Comparison of ENCODE assay signal across 8 mouse cellular contexts in genomic region chr8:69395050-69395789, GRCm38 (mm10). TPM values are rescaled to one million over a fixed set of nuclear protein-coding genes. Genes with fewer than 3 reads are reported as not detected.
DNase-seq lines count a peak whose midpoint lies in the region; ATAC-seq and TF ChIP-seq lines count a peak whose summit lies in the region.

No protein-coding gene starts in this region.

- H3K4me2 ChIP-seq in heart, embryonic 11.5 days = peak overlapping the region; percentile 65
- peak overlapping the region; percentile 71 for H3K4me2 ChIP-seq in kidney, embryonic 15.5 days
- H3K4me2 ChIP-seq in limb, embryonic 15.5 days = peak overlapping the region; percentile 56
- H3K4me2 ChIP-seq in midbrain, postnatal 0 days (ENCODE audit: low read depth, low read length, poor library complexity, severe bottlenecking) = peak overlapping the region; percentile 56

- TF ChIP-seq POLR2A in embryonic fibroblast, embryonic 13.5 days (IDR thresholded peaks at IDR 0.05; ENCODE audit: low read depth, low read length) = peak; percentile 77

- DNase-seq in B cell, adult 2 months = peak; percentile 76 to 77
- peak; percentile 99 for DNase-seq in brain, adult 2 months (ENCODE audit: low read depth, low spot score)
- DNase-seq in midbrain, postnatal 0 days (ENCODE audit: low spot score) = peak; percentile 98
- DNase-seq in spleen, postnatal 10 days (ENCODE audit: low spot score in 2 of 2) = peak; percentile 34 to 76

- no peaks in the 10 kb centered on the region for H3K36me3 ChIP-seq in heart, embryonic 11.5 days (ENCODE audit: control insufficient read depth, insufficient read depth, low read length)
- H3K36me3 ChIP-seq in kidney, embryonic 15.5 days = peaks cover 29% of the 10 kb centered on the region
- H3K36me3 ChIP-seq in limb, embryonic 15.5 days = peaks cover 19% of the 10 kb centered on the region
- H3K36me3 ChIP-seq in midbrain, postnatal 0 days (ENCODE audit: insufficient read depth, low read length) = no peaks in the 10 kb centered on the region

- under 1% methylated on average over 26 of the region's 26 CpGs for WGBS in heart, embryonic 11.5 days (ENCODE audit: insufficient replicate concordance)
- WGBS in kidney, embryonic 15.5 days = 1% methylated on average over 26 of the region's 26 CpGs
- WGBS in limb, embryonic 15.5 days = under 1% methylated on average over 26 of the region's 26 CpGs
- WGBS in midbrain, postnatal 0 days = 2% methylated on average over 26 of the region's 26 CpGs

- peak overlapping the region; percentile 90 for H3K9ac ChIP-seq in heart, embryonic 11.5 days (ENCODE audit: low read depth, low read length)
- peak overlapping the region; percentile 81 for H3K9ac ChIP-seq in kidney, embryonic 15.5 days
- H3K9ac ChIP-seq in limb, embryonic 15.5 days = peak overlapping the region; percentile 95
- peak overlapping the region; percentile 74 for H3K9ac ChIP-seq in midbrain, postnatal 0 days (replicated peaks; ENCODE audit: low read length, poor library complexity, severe bottlenecking)

- H3K4me1 ChIP-seq in embryonic fibroblast, embryonic 13.5 days (ENCODE audit: control insufficient read depth, insufficient read depth, low read length) = no peaks in the 10 kb centered on the region
- peaks cover 5% of the 10 kb centered on the region for H3K4me1 ChIP-seq in heart, embryonic 11.5 days (ENCODE audit: control insufficient read depth, insufficient read depth, low read length)
- peaks cover 18% of the 10 kb centered on the region for H3K4me1 ChIP-seq in kidney, embryonic 15.5 days
- peaks cover 16% of the 10 kb centered on the region; the same call in 1 of the 2 replicates for H3K4me1 ChIP-seq in limb, embryonic 15.5 days
- H3K4me1 ChIP-seq in midbrain, postnatal 0 days (ENCODE audit: insufficient read depth, low read length) = peaks cover 6% of the 10 kb centered on the region; the same call in 1 of the 2 replicates

- H3K4me3 ChIP-seq in embryonic fibroblast, embryonic 13.5 days (ENCODE audit: insufficient read depth, low read length) = peak overlapping the region; percentile 95
- H3K4me3 ChIP-seq in heart, embryonic 11.5 days (ENCODE audit: low read depth, low read length) = peak overlapping the region; percentile 67
- peak overlapping the region; percentile 73 for H3K4me3 ChIP-seq in kidney, embryonic 15.5 days (replicated peaks)
- peak overlapping the region; percentile 71 for H3K4me3 ChIP-seq in limb, embryonic 15.5 days
- peak overlapping the region; percentile 75 for H3K4me3 ChIP-seq in midbrain, postnatal 0 days (ENCODE audit: low read depth, low read length)

- no peaks in the 10 kb centered on the region for H3K9me3 ChIP-seq in heart, embryonic 11.5 days (replicated peaks; ENCODE audit: control insufficient read depth, low read length)
- H3K9me3 ChIP-seq in kidney, embryonic 15.5 days (replicated peaks) = peaks cover 13% of the 10 kb centered on the region
- peaks cover 11% of the 10 kb centered on the region; the same call in 1 of the 2 replicates for H3K9me3 ChIP-seq in limb, embryonic 15.5 days
- no peaks in the 10 kb centered on the region for H3K9me3 ChIP-seq in midbrain, postnatal 0 days (ENCODE audit: low read length)

- no peaks in the 10 kb centered on the region for H3K27me3 ChIP-seq in heart, embryonic 11.5 days (ENCODE audit: control insufficient read depth, insufficient read depth, low read length)
- no peaks in the 10 kb centered on the region for H3K27me3 ChIP-seq in kidney, embryonic 15.5 days
- H3K27me3 ChIP-seq in limb, embryonic 15.5 days = no peaks in the 10 kb centered on the region
- H3K27me3 ChIP-seq in midbrain, postnatal 0 days (ENCODE audit: insufficient read depth, low read length) = no peaks in the 10 kb centered on the region

- TF ChIP-seq CTCF in embryonic fibroblast, embryonic 13.5 days (IDR thresholded peaks at IDR 0.05; ENCODE audit: borderline replicate concordance, insufficient read depth, low read length) = no peak
- no peak for TF ChIP-seq CTCF in midbrain, postnatal 0 days (IDR thresholded peaks at IDR 0.05)

- H3K27ac ChIP-seq in embryonic fibroblast, embryonic 13.5 days (ENCODE audit: insufficient read depth, low read length) = peak overlapping the region; percentile 90
- H3K27ac ChIP-seq in heart, embryonic 11.5 days (ENCODE audit: low read depth, low read length) = peak overlapping the region; percentile 97
- H3K27ac ChIP-seq in kidney, embryonic 15.5 days = peak overlapping the region; percentile 97
- H3K27ac ChIP-seq in limb, embryonic 15.5 days = peak overlapping the region; percentile 98
- H3K27ac ChIP-seq in midbrain, postnatal 0 days (ENCODE audit: low read depth, low read length) = peak overlapping the region; percentile 92

- ATAC-seq in heart, embryonic 11.5 days (replicated peaks; ENCODE audit: insufficient number of reproducible peaks, low FRiP score, low TSS enrichment) = peak; percentile 93
- peak; percentile 98 for ATAC-seq in kidney, embryonic 15.5 days (replicated peaks; ENCODE audit: low FRiP score)
- peak; percentile 95 for ATAC-seq in limb, embryonic 15.5 days (ENCODE audit: insufficient number of reproducible peaks, low FRiP score, low TSS enrichment, low read depth)
- peak; percentile 96 for ATAC-seq in midbrain, postnatal 0 days (ENCODE audit: low FRiP score)

RNA-seq across cellular contexts. Expression of gene Gm9495, which starts 58.1 kb away (rescaled TPM):
- polyA plus RNA-seq in embryonic fibroblast, embryonic 13.5 days (2011; ENCODE audit: insufficient read length, low read depth, missing spikeins) = not detected in 2 replicates
- polyA plus RNA-seq in heart, embryonic 11.5 days (2014; fragmentation: Nextera tagmentation; extraction: Ambion mirVana) = not detected in 2 replicates
- not detected in 2 replicates for polyA plus RNA-seq in kidney, embryonic 15.5 days (2015; fragmentation: Nextera tagmentation; extraction: Ambion mirVana)
- not detected in 2 replicates for polyA plus RNA-seq in limb, embryonic 15.5 days (2015; fragmentation: Nextera tagmentation; extraction: Ambion mirVana)
- total RNA-seq in midbrain, postnatal 0 days (2014; rRNA removed) = not detected in 2 replicates
- 0.13 TPM in 1 of 2 replicates, not detected in the other for polyA plus RNA-seq in midbrain, postnatal 0 days (2015; fragmentation: Nextera tagmentation; extraction: Ambion mirVana)

Comparison
In these comparisons a context has a peak if more than half of its experiments do, and no peak if none do; other contexts are left out.
1. Peak in every context shown above with its lines: DNase-seq, ATAC-seq, H3K4me3 ChIP-seq and H3K27ac ChIP-seq.